ENCODE assay signal across 27 mouse cellular contexts in genomic region chr16:58689555-58690169, GRCm38 (mm10). TPM values are rescaled to one million over a fixed set of nuclear protein-coding genes. Genes with fewer than 3 reads are reported as not detected.
DNase-seq lines count a peak whose midpoint lies in the region; ATAC-seq lines count a peak whose summit lies in the region.
"Had no signal": no experiment of that assay in that cellular context is flagged by ENCODE, and none has a peak within 500 bp of the region (broad histone marks: within the 10 kb centered on the region; RNA-seq: fewer than 3 reads in every experiment).

No protein-coding gene starts in this region.

- ATAC-seq in activated CD4-positive, CD25-positive, alpha-beta regulatory T cell, adult 4 months, result peak; percentile 37
- peak; percentile 8 for ATAC-seq in megakaryocyte, adult 5-6 weeks (ENCODE audit: poor library complexity, severe bottlenecking)
- no peak for ATAC-seq in liver, embryonic 11.5 days (replicated peaks; ENCODE audit: low FRiP score)
- ATAC-seq: forebrain, embryonic 14.5 days; hindbrain, postnatal 0 days; intestine, embryonic 16.5 days had no signal

- peak; percentile 36 for DNase-seq in 416B (ENCODE audit: low read depth)
- DNase-seq in CD4-positive helper T cell, adult 2 months (ENCODE audit: low read depth, low spot score), result peak; percentile 22
- DNase-seq in liver, embryonic 11.5 days (ENCODE audit: low spot score), result no peak
- no peak for DNase-seq in yolk sac, embryonic 10.5 days (ENCODE audit: low spot score)
- DNase-seq: adrenal gland, postnatal 14 days; cerebellum, adult 18-20 months; cerebellum, adult 9-11 months; embryo, embryonic 11 days; gastrocnemius, adult 2 months; gastrocnemius, postnatal 25 days; heart, adult 18-20 months; heart, postnatal 14 days had no signal

- no peak overlapping the region for H3K9ac ChIP-seq in liver, embryonic 11.5 days (ENCODE audit: low read depth, low read length)
- H3K9ac ChIP-seq: embryonic facial prominence, embryonic 15.5 days; hindbrain, embryonic 13.5 days had no signal

- no peak overlapping the region for H3K4me3 ChIP-seq in liver, embryonic 11.5 days (ENCODE audit: low read depth, low read length)
- H3K4me3 ChIP-seq: embryonic facial prominence, embryonic 15.5 days; erythroblast, embryonic 14.5 days; forebrain, embryonic 10.5 days; gastrocnemius, adult 2 months; heart, embryonic 10.5 days; hindbrain, embryonic 13.5 days had no signal

- no peaks in the 10 kb centered on the region for H3K9me3 ChIP-seq in liver, embryonic 11.5 days (ENCODE audit: control insufficient read depth, low read length)
- H3K9me3 ChIP-seq: embryonic facial prominence, embryonic 15.5 days; forebrain, embryonic 10.5 days; heart, embryonic 10.5 days; hindbrain, embryonic 13.5 days had no signal

- H3K4me1 ChIP-seq in liver, embryonic 11.5 days (replicated peaks; ENCODE audit: control insufficient read depth, insufficient read depth, low read length), result no peaks in the 10 kb centered on the region
- H3K4me1 ChIP-seq: embryonic facial prominence, embryonic 15.5 days; forebrain, embryonic 10.5 days; hindbrain, embryonic 13.5 days had no signal

- H3K4me2 ChIP-seq in liver, embryonic 11.5 days, result no peak overlapping the region
- H3K4me2 ChIP-seq: embryonic facial prominence, embryonic 15.5 days; hindbrain, embryonic 13.5 days had no signal

- H3K27me3 ChIP-seq in liver, embryonic 11.5 days (replicated peaks; ENCODE audit: control insufficient read depth, insufficient read depth, low read length), result no peaks in the 10 kb centered on the region
- H3K27me3 ChIP-seq: embryonic facial prominence, embryonic 15.5 days; hindbrain, embryonic 13.5 days had no signal

- 78% methylated on average over 5 of the region's 5 CpGs for WGBS in liver, embryonic 11.5 days

- no peaks in the 10 kb centered on the region for H3K36me3 ChIP-seq in liver, embryonic 11.5 days (ENCODE audit: control insufficient read depth, insufficient read depth, low read length)
- H3K36me3 ChIP-seq: embryonic facial prominence, embryonic 15.5 days; forebrain, embryonic 10.5 days; heart, embryonic 10.5 days; hindbrain, embryonic 13.5 days had no signal

- H3K27ac ChIP-seq in liver, embryonic 11.5 days (ENCODE audit: low read depth, low read length), result no peak overlapping the region
- H3K27ac ChIP-seq: embryonic facial prominence, embryonic 15.5 days; forebrain, embryonic 10.5 days; gastrocnemius, adult 2 months; heart, embryonic 10.5 days; hindbrain, embryonic 13.5 days; hindbrain, postnatal 0 days had no signal

RNA-seq across cellular contexts. Expression of gene Cpox, which starts 19.6 kb away (rescaled TPM):
- 10 to 100 TPM; 34.0 to 37.2 TPM for polyA plus RNA-seq in activated CD4-positive, CD25-positive, alpha-beta regulatory T cell, adult 4 months (2017; shearing (Covaris generic))
- 36.6 and 50.8 TPM in 2 replicates for total RNA-seq in megakaryocyte, adult 5-6 weeks (2015)
- 17.7 and 25.5 TPM in 2 replicates for total RNA-seq in megakaryocyte, adult 5-6 weeks (2017)
- polyA plus RNA-seq in liver, embryonic 11.5 days (2014; fragmentation: Nextera tagmentation; extraction: Ambion mirVana), result 388 and 389 TPM in 2 replicates

RNA-seq across cellular contexts. Expression of gene Gpr15, which starts 29.2 kb away (rescaled TPM):
- 10 to 100 TPM; 22.6 to 23.4 TPM for polyA plus RNA-seq in activated CD4-positive, CD25-positive, alpha-beta regulatory T cell, adult 4 months (2017; shearing (Covaris generic))
- total RNA-seq in megakaryocyte, adult 5-6 weeks (2015), result 1.8 and 3.1 TPM in 2 replicates
- 4.2 and 6.7 TPM in 2 replicates for total RNA-seq in megakaryocyte, adult 5-6 weeks (2017)
- not detected in 2 replicates for polyA plus RNA-seq in liver, embryonic 11.5 days (2014; fragmentation: Nextera tagmentation; extraction: Ambion mirVana)
- total RNA-seq: adrenal gland, postnatal 14 days; common myeloid progenitor, adult 5-6 weeks; ES-E14; gastrocnemius, adult 2 months; gastrocnemius, postnatal 25 days; heart, adult 18-20 months; heart, postnatal 14 days; hematopoietic stem cell, adult 5-6 weeks had no signal
- polyA plus RNA-seq: embryonic facial prominence, embryonic 11.5 days; erythroblast, embryonic 14.5 days; forebrain, embryonic 10.5 days; forebrain, embryonic 14.5 days; heart, embryonic 10.5 days; heart, embryonic 14.5 days; hindbrain, embryonic 13.5 days; hindbrain, postnatal 0 days had no signal

RNA-seq across cellular contexts. Expression of gene Cldnd1, which starts 38.0 kb away (rescaled TPM):
- polyA plus RNA-seq in activated CD4-positive, CD25-positive, alpha-beta regulatory T cell, adult 4 months (2017; shearing (Covaris generic)), result 100 to 1,000 TPM; 229 to 255 TPM
- total RNA-seq in megakaryocyte, adult 5-6 weeks (2015), result 65.0 and 74.3 TPM in 2 replicates
- 16.9 and 25.2 TPM in 2 replicates for total RNA-seq in megakaryocyte, adult 5-6 weeks (2017)
- polyA plus RNA-seq in liver, embryonic 11.5 days (2014; fragmentation: Nextera tagmentation; extraction: Ambion mirVana), result 65.3 and 73.3 TPM in 2 replicates

RNA-seq across cellular contexts. Expression of gene E330017A01Rik, which starts 51.1 kb away (rescaled TPM):
- polyA plus RNA-seq in activated CD4-positive, CD25-positive, alpha-beta regulatory T cell, adult 4 months (2017; shearing (Covaris generic)), result not detected
- not detected in 2 replicates for total RNA-seq in megakaryocyte, adult 5-6 weeks (2015)
- total RNA-seq in megakaryocyte, adult 5-6 weeks (2017), result not detected in 2 replicates
- not detected in 2 replicates for polyA plus RNA-seq in liver, embryonic 11.5 days (2014; fragmentation: Nextera tagmentation; extraction: Ambion mirVana)
- total RNA-seq: adrenal gland, postnatal 14 days; common myeloid progenitor, adult 5-6 weeks; ES-E14; gastrocnemius, adult 2 months; gastrocnemius, postnatal 25 days; heart, adult 18-20 months; heart, postnatal 14 days; hematopoietic stem cell, adult 5-6 weeks; hindbrain, postnatal 0 days had no signal
- polyA plus RNA-seq: embryonic facial prominence, embryonic 11.5 days; embryonic facial prominence, embryonic 15.5 days; erythroblast, embryonic 14.5 days; forebrain, embryonic 10.5 days; forebrain, embryonic 14.5 days; heart, embryonic 10.5 days; heart, embryonic 14.5 days; hindbrain, embryonic 13.5 days; hindbrain, postnatal 0 days; intestine, embryonic 16.5 days had no signal

Comparison
In these comparisons a context has a peak if more than half of its experiments do, and no peak if none do; other contexts are left out.
1. DNase-seq: peak in 416B (single experiment) and CD4-positive helper T cell, adult 2 months (single experiment); none in liver, embryonic 11.5 days (single experiment) and yolk sac, embryonic 10.5 days (single experiment).
2. RNA of gene Cpox, which starts 19.6 kb away (polyA plus RNA-seq): 388 to 389 TPM in liver, embryonic 11.5 days; 34.0 to 37.2 TPM in activated CD4-positive, CD25-positive, alpha-beta regulatory T cell, adult 4 months; every median in the first group is over 10 times any median in the second.
3. RNA of gene Gpr15, which starts 29.2 kb away (polyA plus RNA-seq): 22.6 to 23.4 TPM in activated CD4-positive, CD25-positive, alpha-beta regulatory T cell, adult 4 months; not detected in liver, embryonic 11.5 days; every median in the first group is over 10 times any median in the second.